Mouse (Mus musculus): Measurements from ENCODE around the gene Hgfac. TPM values are rescaled to one million over a fixed set of nuclear protein-coding genes. Genes with fewer than 3 reads are reported as not detected.

Gene Hgfac
- 0.71 and 1.0 TPM in 2 replicates for polyA plus RNA-seq (2015; fragmentation: Nextera tagmentation; extraction: Ambion mirVana)

GRCm38 (mm10) chr5:35041268-35041829 is at the start of gene Hgfac:
Gene Hgfac, plus strand, starts transcription at chr5:35041509.

DNA sequence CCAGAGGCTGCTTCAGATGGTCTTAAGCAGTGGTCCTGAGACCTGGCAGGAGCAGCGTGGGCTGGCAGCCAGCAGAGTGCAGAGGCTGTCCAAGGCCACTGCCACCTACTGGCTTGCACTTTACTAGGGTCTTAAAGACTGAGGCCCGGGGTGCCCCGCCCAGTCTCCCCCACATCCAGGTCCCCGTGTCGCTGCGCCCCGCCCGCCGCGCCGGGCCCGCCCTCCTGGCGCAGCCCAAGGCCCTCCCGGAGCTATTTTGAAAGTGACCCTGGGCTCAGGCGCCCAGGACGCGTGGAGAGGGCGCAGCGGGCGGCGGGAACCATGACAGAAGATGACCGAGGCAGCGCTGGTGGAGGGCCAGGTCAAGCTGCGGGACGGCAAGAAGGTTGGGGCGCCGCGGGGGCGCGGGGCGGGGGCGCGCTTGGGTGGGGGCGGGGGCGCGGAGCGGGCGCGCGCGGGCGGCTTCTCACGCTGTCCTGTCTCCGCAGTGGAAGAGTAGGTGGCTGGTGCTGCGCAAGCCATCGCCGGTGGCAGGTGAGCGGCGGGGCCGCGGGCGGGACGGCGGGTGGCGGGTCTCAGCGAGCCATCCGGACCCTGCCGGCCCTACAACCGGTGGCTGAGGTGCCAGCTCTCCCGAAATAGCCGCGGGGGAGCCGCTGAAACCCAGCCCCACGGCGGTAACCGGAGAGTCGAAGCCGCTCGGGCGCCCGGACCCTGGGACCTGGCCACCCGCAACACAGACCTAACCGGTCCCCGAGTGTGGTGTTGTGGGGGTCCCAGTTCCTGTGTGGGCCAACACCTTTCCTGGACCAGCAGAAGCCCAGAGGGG is 15.5 kb downstream of the Hgfac start, which contains the start of gene Dok7:
TSS of gene Dok7 (plus strand) at position 163 of the 829 bp plus-strand sequence.

Small RNA genes within 50 kb of the gene (microRNA-seq; reads per million reads assigned to microRNA genes)
- 3.1 reads per million, percentile 2 among the genes with 10 or more reads in this experiment for gene Mir3097

Other genes starting within 250 kb of the Hgfac start
- gene Msantd1, start 133.5 kb upstream of the Hgfac start, polyA plus RNA-seq (2015; fragmentation: Nextera tagmentation; extraction: Ambion mirVana), result 0.16 and 0.30 TPM in 2 replicates
- gene Rgs12, start 92.1 kb upstream of the Hgfac start, polyA plus RNA-seq (2015; fragmentation: Nextera tagmentation; extraction: Ambion mirVana), result 18.3 and 19.6 TPM in 2 replicates
- 0.48 and 0.76 TPM in 2 replicates for gene Dok7, start 15.3 kb downstream of the Hgfac start, polyA plus RNA-seq (2015; fragmentation: Nextera tagmentation; extraction: Ambion mirVana)
- gene Lrpap1, start 64.3 kb downstream of the Hgfac start, polyA plus RNA-seq (2015; fragmentation: Nextera tagmentation; extraction: Ambion mirVana), result 113 and 115 TPM in 2 replicates
- gene Adra2c, start 236.8 kb downstream of the Hgfac start, polyA plus RNA-seq (2015; fragmentation: Nextera tagmentation; extraction: Ambion mirVana), result 0.07 TPM in 1 of 2 replicates, not detected in the other